Mouse (Mus musculus) stomach, embryonic 15.5 days (tissue): ENCODE results near the gene Pip4k2a. TPM values are rescaled to one million over a fixed set of nuclear protein-coding genes. Genes with fewer than 3 reads are reported as not detected.

Source experiments
- ATAC-seq: fragments of 200-750 bp; cut with Nextera tagmentation; 2 replicates; pipeline ENCODE4 v1.8.0; 2017; ENCODE audit warnings: low read depth, moderate number of reproducible peaks, moderate TSS enrichment; ENCODE audit not compliant: insufficient read depth, low FRiP score
- H3K27ac ChIP-seq: fragments of 300-500 bp; sonication (generic); 2 replicates; pipeline ENCODE4 v1.5.1; 2015; ENCODE audit warnings: mild to moderate bottlenecking, inconsistent platforms
- H3K27me3 ChIP-seq: fragments of 300-500 bp; sonication (generic); replicated peaks from 2 replicates; pipeline ENCODE4 v1.6.1; 2015; ENCODE audit warnings: inconsistent platforms
- H3K36me3 ChIP-seq: fragments of 300-500 bp; sonication (generic); 2 replicates; pipeline ENCODE4 v1.6.1; 2015; ENCODE audit warnings: inconsistent platforms
- H3K4me1 ChIP-seq: fragments of 300-500 bp; sonication (generic); 2 replicates; pipeline ENCODE4 v1.6.1; 2015; ENCODE audit warnings: inconsistent platforms
- H3K4me2 ChIP-seq: fragments of 300-500 bp; sonication (generic); 2 replicates; pipeline ENCODE4 v1.6.1; 2015; ENCODE audit warnings: mild to moderate bottlenecking, inconsistent platforms
- H3K4me3 ChIP-seq: fragments of 300-500 bp; sonication (generic); replicated peaks from 2 replicates; pipeline ENCODE4 v1.5.1; 2015; ENCODE audit warnings: inconsistent platforms
- H3K9ac ChIP-seq: fragments of 300-500 bp; sonication (generic); 2 replicates; pipeline ENCODE4 v1.6.1; 2015; ENCODE audit warnings: inconsistent platforms
- H3K9me3 ChIP-seq: fragments of 300-500 bp; sonication (generic); 2 replicates; pipeline ENCODE4 v1.6.1; 2016; ENCODE audit warnings: inconsistent platforms
- WGBS: fragments of 180-500 bp; shearing (Covaris S2); methylation state at CpG from one replicate; pipeline ENCODE4 v1.1.7; 2015; 5-methylcytosine and 5-hydroxymethylcytosine counted together
- polyA plus RNA-seq: library from polyadenylated mRNA; unstranded; fragments of >200 nt; fragmentation: Nextera tagmentation; extraction: Ambion mirVana; gene quantifications from 2 replicates; pipeline ENCODE4 v1.2.1, GENCODE M21; 2015

Pip4k2a gene
- polyA plus RNA-seq, 1 experiment from 2014 or later, result 11.8 TPM

DNA sequence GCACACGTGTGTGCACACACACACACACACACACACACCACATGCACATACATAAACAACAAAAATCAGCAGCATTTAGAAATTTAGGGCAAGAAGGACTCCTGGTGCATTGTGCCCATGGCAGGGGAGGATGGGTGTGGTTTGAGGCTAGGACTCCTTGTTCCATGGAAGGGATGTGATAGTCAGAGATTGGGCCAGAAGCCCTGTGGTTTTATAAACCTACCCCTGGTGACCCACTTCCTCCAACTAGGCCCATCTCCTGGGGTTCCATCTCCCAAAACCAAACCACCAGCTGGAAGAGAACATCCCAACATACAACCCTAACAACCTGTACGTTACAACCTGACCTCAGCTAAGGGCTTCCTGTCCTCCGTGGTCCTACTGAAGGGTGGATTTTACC lies 35.4 kb downstream of the Pip4k2a start:
- Histone ChIP-seq H3K4me2 (no peak overlapping the region), H3K27me3 (no peaks in the 10 kb centered on the region), H3K36me3 (no peaks in the 10 kb centered on the region), H3K9ac (no peak overlapping the region), H3K4me3 (no peak overlapping the region), H3K27ac (no peak overlapping the region), H3K9me3 (no peaks in the 10 kb centered on the region), H3K4me1 (no peaks in the 10 kb centered on the region)
- WGBS, result 65% methylated on average over 3 of the region's 3 CpGs
- ATAC-seq, result no peak

DNA sequence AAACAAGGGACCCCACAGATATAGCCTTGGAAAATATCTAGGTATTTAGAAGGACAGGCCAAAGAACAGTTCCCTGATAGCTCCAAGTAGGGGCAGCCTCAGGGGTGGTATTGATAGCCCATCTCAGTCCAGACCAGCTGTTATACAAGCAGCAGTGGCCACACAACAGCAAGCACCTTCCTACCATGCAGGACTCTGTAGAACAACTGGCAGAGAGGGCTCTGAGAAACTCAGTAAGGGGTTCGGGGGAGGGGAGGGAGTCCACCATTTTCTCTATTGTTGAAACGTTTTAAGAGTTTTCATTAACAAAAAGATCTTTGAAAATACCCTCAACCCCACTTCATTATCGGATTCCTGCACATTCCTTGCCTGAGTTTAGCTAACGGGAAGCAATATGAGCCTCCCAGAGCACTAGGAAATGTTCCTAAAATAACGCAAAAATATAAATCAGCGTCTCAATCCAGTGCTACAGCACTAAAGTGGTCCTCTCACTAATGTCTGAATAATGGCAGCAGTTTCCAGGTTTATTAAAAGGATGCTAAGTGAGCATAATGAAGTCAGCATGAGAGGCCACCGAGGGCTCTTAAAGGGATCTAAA lies 37.5 kb downstream of the Pip4k2a start:
- Histone ChIP-seq H3K4me2 (no peak overlapping the region), H3K36me3 (no peaks in the 10 kb centered on the region), H3K4me3 (no peak overlapping the region), H3K27ac (no peak overlapping the region), H3K27me3 (no peaks in the 10 kb centered on the region), H3K9ac (no peak overlapping the region), H3K4me1 (no peaks in the 10 kb centered on the region), H3K9me3 (no peaks in the 10 kb centered on the region)
- ATAC-seq, result no peak
- 45% methylated on average over 7 of the region's 7 CpGs for WGBS

DNA sequence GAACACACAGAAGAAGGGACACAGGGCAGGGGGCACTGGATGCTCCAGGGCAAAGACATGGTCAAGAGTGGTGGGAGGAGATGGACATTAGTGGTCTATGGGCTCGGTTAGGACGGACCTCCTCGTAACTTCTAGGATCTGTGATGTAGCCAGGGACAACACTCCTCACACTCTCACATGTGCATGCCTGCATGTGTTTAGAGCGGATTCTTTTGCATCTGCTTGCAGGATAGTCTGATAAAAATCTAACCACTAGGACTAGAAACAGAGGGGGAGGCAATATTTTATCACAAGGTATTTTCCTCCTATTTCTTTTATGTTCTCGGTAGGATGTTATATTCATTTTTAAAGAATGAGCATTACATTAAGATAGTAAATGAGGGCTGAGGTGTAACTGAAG lies 38.4 kb downstream of the Pip4k2a start:
- Histone ChIP-seq H3K9me3 (no peaks in the 10 kb centered on the region), H3K27ac (no peak overlapping the region), H3K4me1 (no peaks in the 10 kb centered on the region), H3K4me3 (no peak overlapping the region), H3K9ac (no peak overlapping the region), H3K27me3 (no peaks in the 10 kb centered on the region), H3K36me3 (no peaks in the 10 kb centered on the region), H3K4me2 (no peak overlapping the region)
- whole genome bisulfite sequencing, result 94% methylated on average over 5 of the region's 5 CpGs
- no peak for ATAC-seq

DNA sequence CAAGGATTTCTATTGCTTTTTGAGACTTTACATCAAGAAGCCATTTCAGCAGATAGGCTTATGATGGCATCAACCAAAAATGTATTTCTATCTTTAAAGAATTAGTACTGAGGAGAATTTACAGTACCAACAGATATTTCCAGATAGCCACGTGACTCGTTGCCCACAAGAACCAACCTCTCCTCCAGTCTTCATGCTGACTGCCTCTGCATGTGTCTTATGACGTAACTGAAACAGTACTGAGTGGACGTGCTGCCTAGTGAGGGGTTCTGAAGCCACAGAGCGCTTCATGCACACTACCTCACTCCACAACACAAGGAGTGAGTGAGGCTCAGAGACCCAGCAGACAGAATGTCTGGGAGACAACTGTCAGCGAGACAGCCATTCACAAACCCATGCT lies 38.9 kb downstream of the Pip4k2a start:
- H3K27ac ChIP-seq, result no peak overlapping the region
- ATAC-seq, result no peak
- no peaks in the 10 kb centered on the region for H3K9me3 ChIP-seq
- H3K9ac ChIP-seq, result no peak overlapping the region
- H3K4me1 ChIP-seq, result no peaks in the 10 kb centered on the region
- no peak overlapping the region for H3K4me2 ChIP-seq
- no peaks in the 10 kb centered on the region for H3K27me3 ChIP-seq
- H3K4me3 ChIP-seq, result no peak overlapping the region
- H3K36me3 ChIP-seq, result no peaks in the 10 kb centered on the region
- WGBS, result 87% methylated on average over 6 of the region's 6 CpGs

DNA sequence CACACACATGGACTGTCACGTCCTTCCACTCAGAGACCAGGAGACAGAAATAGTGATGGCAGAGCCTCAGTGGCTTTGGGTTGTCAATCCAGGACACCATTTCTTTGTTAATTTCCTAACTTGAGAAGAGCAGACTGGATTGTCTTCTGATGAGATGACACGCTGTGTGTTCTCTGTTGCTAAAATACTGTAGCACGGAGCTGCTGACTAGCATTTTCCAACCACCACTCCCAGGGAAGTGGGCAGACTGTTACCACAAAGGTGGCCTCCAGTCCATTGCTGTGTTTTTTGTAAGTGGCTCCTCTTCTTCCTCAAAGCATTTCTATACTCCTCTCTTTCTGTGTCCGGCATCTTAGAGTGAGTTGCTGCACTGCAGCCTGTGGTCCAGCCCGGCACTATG lies 39.4 kb downstream of the Pip4k2a start:
- Histone ChIP-seq H3K4me1 (no peaks in the 10 kb centered on the region), H3K27ac (no peak overlapping the region), H3K9me3 (no peaks in the 10 kb centered on the region), H3K9ac (no peak overlapping the region), H3K36me3 (no peaks in the 10 kb centered on the region), H3K4me3 (no peak overlapping the region), H3K4me2 (no peak overlapping the region), H3K27me3 (no peaks in the 10 kb centered on the region)
- no peak for ATAC-seq
- WGBS, result 81% methylated on average over 5 of the region's 5 CpGs

DNA sequence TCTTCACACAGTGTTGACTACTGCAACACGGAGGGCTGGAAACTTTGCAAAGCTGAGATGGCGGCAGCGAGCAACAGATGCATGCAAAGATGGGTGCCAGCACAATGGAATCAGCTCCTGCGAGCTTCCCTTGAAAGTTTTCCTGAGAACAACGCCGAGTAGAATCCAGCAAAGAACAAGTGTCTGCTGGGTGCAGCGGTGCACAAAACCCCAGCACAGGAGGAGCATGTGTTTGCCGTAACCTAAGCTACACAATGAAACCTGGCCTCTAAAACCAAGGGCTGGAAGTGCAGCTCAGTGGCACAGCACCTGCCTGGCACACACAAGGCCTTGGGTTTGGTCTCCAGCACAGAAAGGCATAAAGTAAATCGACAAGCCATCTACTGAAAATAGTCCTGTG lies 39.9 kb downstream of the Pip4k2a start:
- WGBS, result 91% methylated on average over 9 of the region's 9 CpGs
- H3K27ac ChIP-seq, result no peak overlapping the region
- H3K27me3 ChIP-seq, result no peaks in the 10 kb centered on the region
- no peaks in the 10 kb centered on the region for H3K9me3 ChIP-seq
- no peak overlapping the region for H3K4me3 ChIP-seq
- ATAC-seq, result no peak
- no peak overlapping the region for H3K9ac ChIP-seq
- no peak overlapping the region for H3K4me2 ChIP-seq
- H3K4me1 ChIP-seq, result no peaks in the 10 kb centered on the region
- H3K36me3 ChIP-seq, result no peaks in the 10 kb centered on the region

DNA sequence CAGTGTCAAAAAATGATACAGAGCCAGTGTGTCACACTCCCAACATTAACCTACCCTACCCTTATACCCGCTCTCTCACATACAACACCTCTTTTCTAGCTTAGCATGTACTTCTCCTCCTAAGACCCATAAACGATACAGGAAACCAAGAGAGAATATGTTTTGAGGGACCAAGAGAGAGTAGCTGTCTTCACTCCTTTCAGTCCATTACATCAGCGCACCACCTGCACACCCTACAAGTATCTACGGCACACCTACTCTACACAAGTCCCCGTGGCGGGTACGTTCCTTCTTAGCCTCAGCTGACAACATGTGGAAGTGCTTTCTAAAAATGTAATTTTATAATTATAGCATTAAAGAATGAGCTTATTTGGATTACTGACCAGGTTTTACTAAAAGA lies 40.5 kb downstream of the Pip4k2a start:
- no peaks in the 10 kb centered on the region for H3K9me3 ChIP-seq
- no peak for ATAC-seq
- H3K9ac ChIP-seq, result no peak overlapping the region
- H3K4me2 ChIP-seq, result no peak overlapping the region
- no peak overlapping the region for H3K27ac ChIP-seq
- no peaks in the 10 kb centered on the region for H3K27me3 ChIP-seq
- no peaks in the 10 kb centered on the region for H3K36me3 ChIP-seq
- H3K4me1 ChIP-seq, result peaks cover 2% of the 10 kb centered on the region; the same call in 1 of the 2 replicates
- no peak overlapping the region for H3K4me3 ChIP-seq
- WGBS, result 91% methylated on average over 7 of the region's 7 CpGs

DNA sequence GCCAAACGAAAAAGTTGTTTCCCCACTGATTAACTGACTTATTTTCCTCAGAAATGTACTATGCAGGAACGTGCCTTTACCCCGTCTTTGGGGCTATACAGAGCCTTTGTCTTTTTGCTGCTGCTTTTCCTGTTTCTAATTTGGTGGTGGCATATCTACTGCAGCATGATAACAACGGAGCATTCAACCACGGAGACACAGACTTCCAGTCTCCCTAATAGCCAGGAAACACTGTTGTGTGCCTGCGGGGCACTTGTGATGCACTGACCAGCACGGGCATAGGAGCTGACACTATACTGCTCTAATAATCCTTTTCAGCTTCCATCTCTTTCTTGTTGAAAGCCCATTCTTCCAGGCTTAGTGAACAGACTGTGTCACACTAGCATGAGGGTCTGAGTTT lies 41.0 kb downstream of the Pip4k2a start:
- WGBS, result 78% methylated on average over 7 of the region's 7 CpGs
- H3K36me3 ChIP-seq, result no peaks in the 10 kb centered on the region
- no peak overlapping the region for H3K27ac ChIP-seq
- peaks cover 5% of the 10 kb centered on the region; the same call in 1 of the 2 replicates for H3K4me1 ChIP-seq
- no peak for ATAC-seq
- no peaks in the 10 kb centered on the region for H3K9me3 ChIP-seq
- H3K27me3 ChIP-seq, result no peaks in the 10 kb centered on the region
- H3K4me3 ChIP-seq, result no peak overlapping the region
- no peak overlapping the region for H3K4me2 ChIP-seq
- H3K9ac ChIP-seq, result no peak overlapping the region

DNA sequence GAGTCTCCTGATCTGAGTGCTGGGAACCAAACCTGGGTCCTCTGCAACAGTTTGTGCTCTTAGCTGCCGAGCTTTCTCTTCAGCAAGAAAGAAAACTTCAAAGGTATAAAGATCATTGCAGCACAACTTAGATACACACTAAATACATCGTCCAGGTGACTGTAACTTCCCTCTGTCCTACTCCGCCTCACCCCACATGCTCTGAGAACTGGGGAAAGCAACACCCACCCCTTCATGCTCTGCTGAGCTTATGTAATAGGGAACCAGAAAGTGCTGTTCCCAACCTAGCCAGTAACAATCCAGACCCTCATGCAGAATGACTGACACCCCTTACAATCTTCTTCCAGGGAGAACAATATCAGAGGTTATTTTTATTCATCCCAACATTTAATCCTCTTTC lies 41.5 kb downstream of the Pip4k2a start:
- Histone ChIP-seq H3K9me3 (no peaks in the 10 kb centered on the region), H3K9ac (no peak overlapping the region), H3K4me2 (no peak overlapping the region), H3K4me1 (peaks cover 5% of the 10 kb centered on the region; the same call in 1 of the 2 replicates), H3K27ac (no peak overlapping the region), H3K4me3 (no peak overlapping the region), H3K27me3 (no peaks in the 10 kb centered on the region), H3K36me3 (no peaks in the 10 kb centered on the region)
- ATAC-seq, result no peak
- WGBS, result 77% methylated on average over 3 of the region's 3 CpGs

DNA sequence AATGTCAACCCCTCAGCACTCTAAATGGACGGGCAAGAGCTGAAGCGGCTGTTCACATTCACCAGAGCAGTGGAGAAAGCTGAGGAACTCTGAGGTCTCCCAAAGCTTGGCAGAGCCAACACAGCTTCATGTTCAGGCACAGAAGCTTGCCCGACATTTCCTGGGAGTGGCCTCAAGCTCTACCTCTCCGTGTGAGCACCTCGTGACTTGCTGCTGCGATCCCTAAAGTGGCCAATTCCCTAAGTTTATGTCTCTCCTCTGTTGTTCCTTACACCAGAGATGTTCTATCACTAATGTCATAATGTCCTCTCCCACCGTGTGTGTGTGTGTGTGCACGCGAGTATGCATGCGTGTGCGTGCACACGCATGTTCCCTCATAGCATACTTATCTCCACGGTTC lies 42.3 kb downstream of the Pip4k2a start:
- H3K4me1 ChIP-seq, result peaks cover 5% of the 10 kb centered on the region; the same call in 1 of the 2 replicates
- no peak overlapping the region for H3K4me2 ChIP-seq
- no peak overlapping the region for H3K4me3 ChIP-seq
- H3K27ac ChIP-seq, result no peak overlapping the region
- H3K27me3 ChIP-seq, result no peaks in the 10 kb centered on the region
- 84% methylated on average over 13 of the region's 13 CpGs for WGBS
- H3K9me3 ChIP-seq, result no peaks in the 10 kb centered on the region
- no peaks in the 10 kb centered on the region for H3K36me3 ChIP-seq
- ATAC-seq, result no peak
- H3K9ac ChIP-seq, result no peak overlapping the region

DNA sequence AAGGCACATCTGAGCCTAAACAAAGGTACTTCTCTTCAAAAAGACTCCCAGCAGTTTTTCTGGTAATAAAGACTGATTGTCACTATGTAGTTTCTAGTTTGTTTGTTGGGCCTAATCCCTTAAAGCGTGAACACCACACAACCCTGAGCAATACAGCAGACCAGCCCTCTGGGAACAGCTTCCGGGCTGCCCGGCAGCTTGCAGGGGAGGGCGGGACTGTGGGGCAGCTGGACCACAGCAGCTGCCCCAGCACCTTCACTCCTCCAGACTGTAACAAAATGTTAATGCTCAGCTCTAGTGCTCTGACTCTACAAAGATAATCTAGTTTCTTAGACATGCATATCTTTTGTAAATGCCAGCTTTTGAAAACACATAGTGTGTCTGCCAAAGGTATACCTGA lies 42.9 kb downstream of the Pip4k2a start:
- WGBS, result 51% methylated on average over 4 of the region's 4 CpGs
- Histone ChIP-seq H3K9me3 (no peaks in the 10 kb centered on the region), H3K4me3 (no peak overlapping the region)

DNA sequence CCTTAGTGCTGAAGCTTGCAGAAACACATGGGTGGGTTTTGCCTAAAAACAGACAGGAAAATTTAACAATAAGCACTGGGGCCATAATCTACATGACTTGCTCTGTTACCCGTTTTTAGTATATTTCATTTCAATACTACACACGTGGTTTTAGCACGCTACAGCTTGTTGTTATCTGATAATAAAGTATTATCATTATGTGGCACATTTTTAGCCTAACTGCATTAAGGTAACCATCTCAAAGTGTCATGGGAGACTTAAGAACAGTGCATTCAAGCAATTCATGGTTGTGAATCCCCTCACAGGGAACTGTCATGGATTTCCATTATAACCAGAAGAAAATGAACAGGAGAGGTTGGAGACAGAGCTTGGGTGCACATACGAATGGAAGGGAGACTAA lies 43.5 kb downstream of the Pip4k2a start:
- H3K36me3 ChIP-seq, result no peaks in the 10 kb centered on the region
- no peak for ATAC-seq
- WGBS, result 76% methylated on average over 4 of the region's 4 CpGs
- no peaks in the 10 kb centered on the region for H3K27me3 ChIP-seq
- H3K9me3 ChIP-seq, result no peaks in the 10 kb centered on the region
- H3K4me3 ChIP-seq, result no peak overlapping the region
- H3K27ac ChIP-seq, result no peak overlapping the region
- no peak overlapping the region for H3K9ac ChIP-seq
- peaks cover 5% of the 10 kb centered on the region; the same call in 1 of the 2 replicates for H3K4me1 ChIP-seq
- no peak overlapping the region for H3K4me2 ChIP-seq

More for the DNA sequence above, 42.9 kb downstream of the Pip4k2a start:
- Histone ChIP-seq H3K4me1 (peaks cover 5% of the 10 kb centered on the region; the same call in 1 of the 2 replicates), H3K9ac (no peak overlapping the region), H3K27me3 (no peaks in the 10 kb centered on the region), H3K4me2 (no peak overlapping the region), H3K27ac (no peak overlapping the region), H3K36me3 (no peaks in the 10 kb centered on the region)
- no peak for ATAC-seq
